Mouse (Mus musculus): Measurements from ENCODE around the gene Gm49358. TPM values are rescaled to one million over a fixed set of nuclear protein-coding genes. Genes with fewer than 3 reads are reported as not detected.

Gm49358 gene
- not detected in 2 replicates for polyA plus RNA-seq (2015; fragmentation: Nextera tagmentation; extraction: Ambion mirVana)

DNA sequence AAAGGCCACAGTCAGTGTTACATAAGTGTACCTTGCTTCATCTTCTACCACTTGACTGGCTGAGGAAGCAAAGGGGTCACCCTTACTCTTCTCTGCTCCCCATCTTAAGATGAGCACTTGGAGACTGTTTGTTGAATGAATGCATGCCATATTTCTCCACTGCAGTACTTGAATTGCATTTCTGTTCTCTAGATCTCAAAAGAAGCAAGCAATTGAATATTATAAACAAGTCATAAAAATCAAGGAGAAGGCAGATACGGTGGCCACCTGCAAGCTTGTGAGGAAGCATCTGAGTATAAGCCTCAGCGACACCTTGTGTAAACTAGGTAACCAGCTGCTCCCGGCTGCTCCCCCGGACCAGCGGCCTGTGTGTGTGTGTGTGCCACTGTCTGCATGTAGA is at the start of gene Gm49358:
TSS of gene Gm49358 (plus strand) at position 301 of the 400 bp plus-strand sequence.
- Histone ChIP-seq H3K4me1 (ENCODE audit: control insufficient read depth, low read depth, low read length) (no peaks in the 10 kb centered on the region), H3K27ac (ENCODE audit: low read length) (no peak within 1 kb of the TSS), H3K9me3 (replicated peaks; ENCODE audit: control insufficient read depth, low read length) (no peaks in the 10 kb centered on the region), H3K9ac (ENCODE audit: low read depth, low read length) (no peak within 1 kb of the TSS), H3K4me2 (ENCODE audit: low read depth, low read length) (no peak within 1 kb of the TSS), H3K4me3 (ENCODE audit: low read depth, low read length) (no peak within 1 kb of the TSS), H3K36me3 (ENCODE audit: control insufficient read depth, insufficient read depth) (no peaks in the 10 kb centered on the region), H3K27me3 (ENCODE audit: control insufficient read depth, insufficient read depth, low read depth, low read length) (no peaks in the 10 kb centered on the region)
- 82% methylated on average over 5 of the region's 5 CpGs for WGBS (ENCODE audit: insufficient replicate concordance)
- ATAC-seq (ENCODE audit: low read depth): no peak

GRCm38 (mm10) chr10:86727548-86727980 is 36.2 kb upstream of the Gm49358 start:
- no peaks in the 10 kb centered on the region for H3K36me3 ChIP-seq (ENCODE audit: control insufficient read depth, insufficient read depth)
- peak overlapping the region; percentile 30 for H3K4me2 ChIP-seq (ENCODE audit: low read depth, low read length)
- H3K4me3 ChIP-seq (ENCODE audit: low read depth, low read length): peak overlapping the region; percentile 11
- peak overlapping the region; percentile 33; the same call in 1 of the 2 replicates for H3K27ac ChIP-seq (ENCODE audit: low read length)
- ATAC-seq (ENCODE audit: low read depth): peak; percentile 68
- H3K27me3 ChIP-seq (ENCODE audit: control insufficient read depth, insufficient read depth, low read depth, low read length): no peaks in the 10 kb centered on the region
- H3K9me3 ChIP-seq (replicated peaks; ENCODE audit: control insufficient read depth, low read length): no peaks in the 10 kb centered on the region
- no peaks in the 10 kb centered on the region for H3K4me1 ChIP-seq (ENCODE audit: control insufficient read depth, low read depth, low read length)
- 2% methylated on average over 12 of the region's 12 CpGs for WGBS (ENCODE audit: insufficient replicate concordance)
- H3K9ac ChIP-seq (ENCODE audit: low read depth, low read length): 0 out of 2 replicates have a peak overlapping the region, but pooled peaks have one; percentile 8

DNA sequence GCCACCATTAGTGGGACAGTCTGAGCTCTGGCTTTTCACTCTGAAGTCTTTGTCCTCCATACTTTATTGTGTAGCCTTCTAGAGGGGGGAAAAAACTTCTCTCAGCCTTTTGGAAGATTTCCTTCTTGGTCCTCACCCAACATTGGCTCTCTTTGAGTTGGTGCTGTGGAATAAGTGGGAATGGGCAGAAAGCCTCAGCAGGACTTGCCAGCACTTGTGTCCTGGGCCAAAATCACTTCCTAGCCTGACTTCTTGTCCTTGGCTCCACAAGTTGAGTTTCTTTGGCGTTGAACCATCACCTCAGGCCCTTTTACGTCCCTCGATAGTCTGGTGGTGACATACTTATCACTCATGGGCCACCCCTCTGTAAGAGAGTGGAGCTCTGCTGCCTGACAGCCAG is 35.6 kb upstream of the Gm49358 start:
- Histone ChIP-seq H3K4me3 (ENCODE audit: low read depth, low read length) (no peak overlapping the region), H3K9me3 (replicated peaks; ENCODE audit: control insufficient read depth, low read length) (no peaks in the 10 kb centered on the region), H3K4me1 (ENCODE audit: control insufficient read depth, low read depth, low read length) (no peaks in the 10 kb centered on the region), H3K27me3 (ENCODE audit: control insufficient read depth, insufficient read depth, low read depth, low read length) (no peaks in the 10 kb centered on the region), H3K9ac (ENCODE audit: low read depth, low read length) (no peak overlapping the region), H3K27ac (ENCODE audit: low read length) (peak overlapping the region; percentile 33; the same call in 1 of the 2 replicates), H3K4me2 (ENCODE audit: low read depth, low read length) (no peak overlapping the region), H3K36me3 (ENCODE audit: control insufficient read depth, insufficient read depth) (no peaks in the 10 kb centered on the region)
- ATAC-seq (ENCODE audit: low read depth): no peak
- WGBS (ENCODE audit: insufficient replicate concordance): 61% methylated on average over 3 of the region's 3 CpGs

DNA sequence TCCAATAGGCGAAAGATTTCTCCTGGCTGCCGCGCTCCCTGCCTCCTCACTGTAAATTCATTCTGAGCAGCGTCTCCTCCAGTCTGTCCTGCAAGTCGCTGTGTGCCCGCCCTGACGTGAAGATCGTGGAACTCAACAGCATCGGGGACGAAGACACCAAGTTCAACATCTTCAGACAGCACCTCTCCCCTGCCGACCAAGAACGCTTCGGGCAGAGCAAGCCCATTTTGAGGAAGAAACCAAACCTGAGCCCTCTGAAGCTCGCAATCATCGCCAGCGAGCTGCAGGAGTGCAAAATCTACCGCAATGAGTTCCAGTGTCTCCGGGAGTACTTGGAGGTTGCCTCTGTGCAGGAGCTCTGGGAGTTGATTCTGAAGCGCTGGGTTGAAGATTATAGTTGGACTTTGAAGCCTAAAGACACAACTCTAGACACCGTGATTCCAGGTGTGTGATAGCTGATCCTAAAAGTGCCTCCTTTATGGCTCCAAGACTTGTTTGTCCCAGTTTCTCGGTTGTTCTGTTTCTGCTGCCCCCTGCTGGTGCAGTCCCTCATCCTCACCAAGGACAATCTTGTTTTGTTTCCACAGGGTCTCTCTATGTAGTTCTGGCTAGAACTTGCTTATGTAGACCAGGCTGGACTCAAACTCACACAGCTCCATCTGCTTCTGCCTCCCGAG is 32.8 kb upstream of the Gm49358 start:
- Histone ChIP-seq H3K9me3 (replicated peaks; ENCODE audit: control insufficient read depth, low read length) (no peaks in the 10 kb centered on the region), H3K27me3 (ENCODE audit: control insufficient read depth, insufficient read depth, low read depth, low read length) (no peaks in the 10 kb centered on the region), H3K9ac (ENCODE audit: low read depth, low read length) (peak overlapping the region; percentile 44; the same call in 1 of the 2 replicates), H3K4me3 (ENCODE audit: low read depth, low read length) (peak overlapping the region; percentile 43), H3K4me1 (ENCODE audit: control insufficient read depth, low read depth, low read length) (no peaks in the 10 kb centered on the region), H3K4me2 (ENCODE audit: low read depth, low read length) (peak overlapping the region; percentile 55), H3K36me3 (ENCODE audit: control insufficient read depth, insufficient read depth) (no peaks in the 10 kb centered on the region), H3K27ac (ENCODE audit: low read length) (no peak overlapping the region)
- ATAC-seq (ENCODE audit: low read depth): no peak
- WGBS (ENCODE audit: insufficient replicate concordance): 6% methylated on average over 22 of the region's 22 CpGs

GRCm38 (mm10) chr10:86731500-86731863 is 32.3 kb upstream of the Gm49358 start:
- 34% methylated on average over 2 of the region's 2 CpGs for WGBS (ENCODE audit: insufficient replicate concordance)
- H3K4me2 ChIP-seq (ENCODE audit: low read depth, low read length): 0 out of 2 replicates have a peak overlapping the region, but pooled peaks have one; percentile 55
- no peaks in the 10 kb centered on the region for H3K4me1 ChIP-seq (ENCODE audit: control insufficient read depth, low read depth, low read length)
- ATAC-seq (ENCODE audit: low read depth): no peak
- no peak overlapping the region; the same call in 1 of the 2 replicates for H3K9ac ChIP-seq (ENCODE audit: low read depth, low read length)
- no peak overlapping the region for H3K27ac ChIP-seq (ENCODE audit: low read length)
- H3K27me3 ChIP-seq (ENCODE audit: control insufficient read depth, insufficient read depth, low read depth, low read length): no peaks in the 10 kb centered on the region
- no peak overlapping the region for H3K4me3 ChIP-seq (ENCODE audit: low read depth, low read length)
- no peaks in the 10 kb centered on the region for H3K36me3 ChIP-seq (ENCODE audit: control insufficient read depth, insufficient read depth)
- no peaks in the 10 kb centered on the region for H3K9me3 ChIP-seq (replicated peaks; ENCODE audit: control insufficient read depth, low read length)

- Histone ChIP-seq H3K27ac (ENCODE audit: low read length) (no peak overlapping the region), H3K4me3 (ENCODE audit: low read depth, low read length) (no peak overlapping the region), H3K27me3 (ENCODE audit: control insufficient read depth, insufficient read depth, low read depth, low read length) (no peaks in the 10 kb centered on the region), H3K4me2 (ENCODE audit: low read depth, low read length) (no peak overlapping the region), H3K36me3 (ENCODE audit: control insufficient read depth, insufficient read depth) (no peaks in the 10 kb centered on the region), H3K4me1 (ENCODE audit: control insufficient read depth, low read depth, low read length) (no peaks in the 10 kb centered on the region), H3K9ac (ENCODE audit: low read depth, low read length) (no peak overlapping the region), H3K9me3 (replicated peaks; ENCODE audit: control insufficient read depth, low read length) (no peaks in the 10 kb centered on the region)
- WGBS (ENCODE audit: insufficient replicate concordance): 81% methylated on average over 4 of the region's 4 CpGs
- ATAC-seq (ENCODE audit: low read depth): no peak
Observed at GRCm38 (mm10) chr10:86735036-86735435, 28.7 kb upstream of the Gm49358 start.

DNA sequence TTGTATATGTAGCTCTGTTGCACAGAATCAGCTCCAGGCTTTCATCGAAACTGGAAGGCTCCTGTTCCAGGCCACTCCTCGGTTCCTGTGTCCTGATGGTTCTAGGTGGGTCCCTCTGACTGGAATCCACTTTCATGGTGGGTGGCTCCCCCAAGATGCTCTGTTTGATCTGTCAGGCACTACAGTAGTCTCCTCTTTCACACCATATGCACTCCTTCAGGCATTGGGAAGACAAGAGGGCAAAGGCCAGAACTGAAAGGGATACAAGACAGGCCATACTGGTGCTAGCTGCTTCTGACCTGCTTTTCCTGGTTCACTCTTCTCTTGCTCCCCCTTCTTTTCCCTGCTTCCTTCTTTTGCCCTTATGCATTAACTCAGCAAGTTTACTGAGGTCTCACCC is 20.9 kb upstream of the Gm49358 start:
- no peaks in the 10 kb centered on the region for H3K9me3 ChIP-seq (replicated peaks; ENCODE audit: control insufficient read depth, low read length)
- H3K9ac ChIP-seq (ENCODE audit: low read depth, low read length): no peak overlapping the region
- H3K27me3 ChIP-seq (ENCODE audit: control insufficient read depth, insufficient read depth, low read depth, low read length): no peaks in the 10 kb centered on the region
- H3K27ac ChIP-seq (ENCODE audit: low read length): no peak overlapping the region
- no peaks in the 10 kb centered on the region for H3K4me1 ChIP-seq (ENCODE audit: control insufficient read depth, low read depth, low read length)
- no peak overlapping the region for H3K4me3 ChIP-seq (ENCODE audit: low read depth, low read length)
- H3K4me2 ChIP-seq (ENCODE audit: low read depth, low read length): no peak overlapping the region
- no peaks in the 10 kb centered on the region for H3K36me3 ChIP-seq (ENCODE audit: control insufficient read depth, insufficient read depth)
- no peak for ATAC-seq (ENCODE audit: low read depth)
- WGBS (ENCODE audit: insufficient replicate concordance): 64% methylated on average over 2 of the region's 2 CpGs

- no peak overlapping the region for H3K4me2 ChIP-seq (ENCODE audit: low read depth, low read length)
- H3K36me3 ChIP-seq (ENCODE audit: control insufficient read depth, insufficient read depth): no peaks in the 10 kb centered on the region
- no peak overlapping the region for H3K9ac ChIP-seq (ENCODE audit: low read depth, low read length)
- no peaks in the 10 kb centered on the region for H3K4me1 ChIP-seq (ENCODE audit: control insufficient read depth, low read depth, low read length)
- H3K27ac ChIP-seq (ENCODE audit: low read length): no peak overlapping the region
- H3K27me3 ChIP-seq (ENCODE audit: control insufficient read depth, insufficient read depth, low read depth, low read length): no peaks in the 10 kb centered on the region
- H3K9me3 ChIP-seq (replicated peaks; ENCODE audit: control insufficient read depth, low read length): no peaks in the 10 kb centered on the region
- no peak overlapping the region for H3K4me3 ChIP-seq (ENCODE audit: low read depth, low read length)
- WGBS (ENCODE audit: insufficient replicate concordance): 63% methylated on average over 7 of the region's 7 CpGs
- no peak for ATAC-seq (ENCODE audit: low read depth)
Observed at GRCm38 (mm10) chr10:86744306-86744705, 19.5 kb upstream of the Gm49358 start.

GRCm38 (mm10) chr10:86755816-86756502 is 7.8 kb upstream of the Gm49358 start:
- Histone ChIP-seq H3K4me2 (ENCODE audit: low read depth, low read length) (no peak overlapping the region), H3K9me3 (replicated peaks; ENCODE audit: control insufficient read depth, low read length) (no peaks in the 10 kb centered on the region), H3K4me1 (ENCODE audit: control insufficient read depth, low read depth, low read length) (no peaks in the 10 kb centered on the region), H3K9ac (ENCODE audit: low read depth, low read length) (no peak overlapping the region), H3K36me3 (ENCODE audit: control insufficient read depth, insufficient read depth) (no peaks in the 10 kb centered on the region), H3K27ac (ENCODE audit: low read length) (no peak overlapping the region), H3K27me3 (ENCODE audit: control insufficient read depth, insufficient read depth, low read depth, low read length) (no peaks in the 10 kb centered on the region), H3K4me3 (ENCODE audit: low read depth, low read length) (no peak overlapping the region)
- ATAC-seq (ENCODE audit: low read depth): no peak
- 62% methylated on average over 6 of the region's 6 CpGs for WGBS (ENCODE audit: insufficient replicate concordance)

Measured in liver, embryonic 16.5 days (tissue).